Mouse (Mus musculus) midbrain, embryonic 15.5 days (tissue): Measurements from ENCODE around the gene Sim2. TPM values are rescaled to one million over a fixed set of nuclear protein-coding genes. Genes with fewer than 3 reads are reported as not detected.

Experiments used
- ATAC-seq: fragments of 200-750 bp; cut with Nextera tagmentation; replicated peaks from 2 replicates; pipeline ENCODE4 v1.8.0; 2017; ENCODE audit warnings: moderate TSS enrichment
- H3K27ac ChIP-seq: fragments of 300-500 bp; sonication (generic); 2 replicates; pipeline ENCODE4 v1.5.1; 2015; ENCODE audit warnings: mild to moderate bottlenecking, inconsistent platforms
- H3K27me3 ChIP-seq: fragments of 300-500 bp; sonication (generic); replicated peaks from 2 replicates; pipeline ENCODE4 v1.6.1; 2015; ENCODE audit warnings: inconsistent platforms
- H3K36me3 ChIP-seq: fragments of 300-500 bp; sonication (generic); replicated peaks from 2 replicates; pipeline ENCODE4 v1.6.1; 2015; ENCODE audit warnings: inconsistent platforms
- H3K4me1 ChIP-seq: fragments of 300-500 bp; sonication (generic); 2 replicates; pipeline ENCODE4 v1.6.1; 2015; ENCODE audit warnings: inconsistent platforms
- H3K4me2 ChIP-seq: fragments of 300-500 bp; sonication (generic); 2 replicates; pipeline ENCODE4 v1.6.1; 2015; ENCODE audit warnings: inconsistent platforms, mild to moderate bottlenecking, moderate library complexity
- H3K4me3 ChIP-seq: fragments of 300-500 bp; sonication (generic); 2 replicates; pipeline ENCODE4 v1.5.1; 2015; ENCODE audit warnings: mild to moderate bottlenecking, inconsistent platforms
- H3K9ac ChIP-seq: fragments of 300-500 bp; sonication (generic); 2 replicates; pipeline ENCODE4 v1.6.1; 2015; ENCODE audit warnings: mild to moderate bottlenecking, inconsistent platforms
- H3K9me3 ChIP-seq: fragments of 300-500 bp; sonication (generic); 2 replicates; pipeline ENCODE4 v1.6.1; 2016; ENCODE audit warnings: inconsistent platforms
- WGBS: fragments of 180-500 bp; shearing (Covaris S2); methylation state at CpG from one replicate; pipeline ENCODE4 v1.1.7; 2015; ENCODE audit warnings: mixed read lengths; 5-methylcytosine and 5-hydroxymethylcytosine counted together
- polyA plus RNA-seq: library from polyadenylated mRNA; unstranded; fragments of >200 nt; fragmentation: Nextera tagmentation; extraction: Ambion mirVana; gene quantifications from 2 replicates; pipeline ENCODE4 v1.2.1, GENCODE M21; 2015

The Sim2 gene
- polyA plus RNA-seq, 1 experiment from 2014 or later: 0.25 TPM

- H3K9me3 ChIP-seq: no peaks in the 10 kb centered on the region
- H3K9ac ChIP-seq: no peak overlapping the region
- no peak overlapping the region for H3K27ac ChIP-seq
- no peak for ATAC-seq
- 3% methylated on average over 24 of the region's 24 CpGs for WGBS
- no peak overlapping the region for H3K4me2 ChIP-seq
- no peak overlapping the region for H3K4me3 ChIP-seq
- no peaks in the 10 kb centered on the region for H3K36me3 ChIP-seq
- no peaks in the 10 kb centered on the region for H3K4me1 ChIP-seq
- peaks cover 91% of the 10 kb centered on the region for H3K27me3 ChIP-seq
Measured at GRCm38 (mm10) chr16:94093151-94093863, 8.6 kb downstream of the Sim2 start.

GRCm38 (mm10) chr16:94094251-94095108 is 9.7 kb downstream of the Sim2 start:
- no peak overlapping the region for H3K4me2 ChIP-seq
- no peak overlapping the region for H3K27ac ChIP-seq
- no peaks in the 10 kb centered on the region for H3K36me3 ChIP-seq
- no peak for ATAC-seq
- H3K27me3 ChIP-seq: peaks cover 90% of the 10 kb centered on the region
- no peak overlapping the region for H3K4me3 ChIP-seq
- 2% methylated on average over 48 of the region's 48 CpGs for WGBS
- H3K4me1 ChIP-seq: no peaks in the 10 kb centered on the region
- no peak overlapping the region for H3K9ac ChIP-seq
- H3K9me3 ChIP-seq: no peaks in the 10 kb centered on the region

- 1% methylated on average over 26 of the region's 26 CpGs for WGBS
- Histone ChIP-seq H3K4me1 (no peaks in the 10 kb centered on the region), H3K27me3 (peaks cover 90% of the 10 kb centered on the region), H3K9ac (no peak overlapping the region), H3K9me3 (no peaks in the 10 kb centered on the region), H3K27ac (no peak overlapping the region), H3K4me2 (no peak overlapping the region), H3K36me3 (no peaks in the 10 kb centered on the region), H3K4me3 (no peak overlapping the region)
- ATAC-seq: no peak
Measured at GRCm38 (mm10) chr16:94095109-94095822, 10.5 kb downstream of the Sim2 start.

GRCm38 (mm10) chr16:94096479-94096878 is 11.7 kb downstream of the Sim2 start:
- Histone ChIP-seq H3K27me3 (peaks cover 87% of the 10 kb centered on the region), H3K9me3 (no peaks in the 10 kb centered on the region), H3K4me2 (no peak overlapping the region), H3K27ac (no peak overlapping the region), H3K36me3 (no peaks in the 10 kb centered on the region), H3K4me3 (no peak overlapping the region), H3K9ac (no peak overlapping the region), H3K4me1 (no peaks in the 10 kb centered on the region)
- WGBS: 2% methylated on average over 14 of the region's 14 CpGs
- ATAC-seq: no peak

- ATAC-seq: no peak
- no peaks in the 10 kb centered on the region for H3K4me1 ChIP-seq
- H3K4me3 ChIP-seq: no peak overlapping the region
- H3K9ac ChIP-seq: no peak overlapping the region
- no peak overlapping the region for H3K27ac ChIP-seq
- no peaks in the 10 kb centered on the region for H3K36me3 ChIP-seq
- no peak overlapping the region for H3K4me2 ChIP-seq
- WGBS: 6% methylated on average over 12 of the region's 12 CpGs
- peaks cover 75% of the 10 kb centered on the region for H3K27me3 ChIP-seq
- no peaks in the 10 kb centered on the region for H3K9me3 ChIP-seq
Measured at GRCm38 (mm10) chr16:94097724-94098455, 13.2 kb downstream of the Sim2 start.

- H3K27me3 ChIP-seq: peaks cover 13% of the 10 kb centered on the region; the same call in 1 of the 2 replicates
- WGBS: 88% methylated on average over 7 of the region's 7 CpGs
- H3K4me1 ChIP-seq: 0 out of 2 replicates have a peak, but pooled peaks cover 2% of the 10 kb centered on the region
- no peaks in the 10 kb centered on the region for H3K9me3 ChIP-seq
- H3K36me3 ChIP-seq: no peaks in the 10 kb centered on the region
- no peak overlapping the region for H3K4me2 ChIP-seq
- ATAC-seq: no peak
- no peak overlapping the region for H3K27ac ChIP-seq
- no peak overlapping the region for H3K9ac ChIP-seq
- H3K4me3 ChIP-seq: no peak overlapping the region
Measured at GRCm38 (mm10) chr16:94113160-94113559, 28.4 kb downstream of the Sim2 start.

- Histone ChIP-seq H3K9me3 (no peaks in the 10 kb centered on the region), H3K27me3 (peaks cover 8% of the 10 kb centered on the region; the same call in 1 of the 2 replicates), H3K9ac (no peak overlapping the region), H3K4me2 (no peak overlapping the region), H3K27ac (no peak overlapping the region), H3K4me1 (0 out of 2 replicates have a peak, but pooled peaks cover 2% of the 10 kb centered on the region), H3K36me3 (no peaks in the 10 kb centered on the region), H3K4me3 (no peak overlapping the region)
- WGBS: 76% methylated on average over 9 of the region's 9 CpGs
- no peak for ATAC-seq
Measured at GRCm38 (mm10) chr16:94114693-94115092, 30.0 kb downstream of the Sim2 start.

- H3K27ac ChIP-seq: no peak overlapping the region
- H3K9ac ChIP-seq: no peak overlapping the region
- no peaks in the 10 kb centered on the region for H3K36me3 ChIP-seq
- WGBS: 44% methylated on average over 6 of the region's 6 CpGs
- H3K9me3 ChIP-seq: no peaks in the 10 kb centered on the region
- no peak overlapping the region for H3K4me2 ChIP-seq
- peaks cover 26% of the 10 kb centered on the region for H3K27me3 ChIP-seq
- H3K4me3 ChIP-seq: no peak overlapping the region
- ATAC-seq: no peak
- 0 out of 2 replicates have a peak, but pooled peaks cover 2% of the 10 kb centered on the region for H3K4me1 ChIP-seq
Measured at GRCm38 (mm10) chr16:94117333-94117732, 32.6 kb downstream of the Sim2 start.

GRCm38 (mm10) chr16:94118394-94118793 is 33.7 kb downstream of the Sim2 start:
- H3K36me3 ChIP-seq: no peaks in the 10 kb centered on the region
- whole genome bisulfite sequencing: 100% methylated on average over 1 of the region's 1 CpGs
- no peak overlapping the region for H3K4me2 ChIP-seq
- no peak overlapping the region for H3K9ac ChIP-seq
- H3K4me3 ChIP-seq: no peak overlapping the region
- H3K9me3 ChIP-seq: no peaks in the 10 kb centered on the region
- peaks cover 2% of the 10 kb centered on the region; the same call in 1 of the 2 replicates for H3K4me1 ChIP-seq
- peaks cover 36% of the 10 kb centered on the region for H3K27me3 ChIP-seq
- ATAC-seq: no peak
- H3K27ac ChIP-seq: no peak overlapping the region

- H3K27ac ChIP-seq: no peak overlapping the region
- H3K9me3 ChIP-seq: no peaks in the 10 kb centered on the region
- H3K9ac ChIP-seq: no peak overlapping the region
- 91% methylated on average over 3 of the region's 3 CpGs for WGBS
- no peak for ATAC-seq
- H3K36me3 ChIP-seq: no peaks in the 10 kb centered on the region
- H3K4me2 ChIP-seq: no peak overlapping the region
- peaks cover 14% of the 10 kb centered on the region for H3K4me1 ChIP-seq
- peaks cover 70% of the 10 kb centered on the region for H3K27me3 ChIP-seq
- H3K4me3 ChIP-seq: no peak overlapping the region
Measured at GRCm38 (mm10) chr16:94122347-94122746, 37.6 kb downstream of the Sim2 start.

GRCm38 (mm10) chr16:94123247-94123646 is 38.5 kb downstream of the Sim2 start:
- 73% methylated on average over 11 of the region's 11 CpGs for WGBS
- H3K27me3 ChIP-seq: peaks cover 75% of the 10 kb centered on the region
- no peak for ATAC-seq

More at GRCm38 (mm10) chr16:94123247-94123646, 38.5 kb downstream of the Sim2 start:
- H3K36me3 ChIP-seq: no peaks in the 10 kb centered on the region
- no peak overlapping the region for H3K4me2 ChIP-seq
- no peak overlapping the region for H3K4me3 ChIP-seq
- no peak overlapping the region for H3K27ac ChIP-seq
- peaks cover 14% of the 10 kb centered on the region for H3K4me1 ChIP-seq
- no peak overlapping the region for H3K9ac ChIP-seq
- no peaks in the 10 kb centered on the region for H3K9me3 ChIP-seq
